Mouse (Mus musculus): ENCODE data around the gene Galk2. TPM values are rescaled to one million over a fixed set of nuclear protein-coding genes. Genes with fewer than 3 reads are reported as not detected.

Galk2 gene
- polyA plus RNA-seq, 1 experiment from 2014 or later, result 38.7 TPM

- 31% methylated on average over 5 of the region's 5 CpGs for WGBS
- Histone ChIP-seq H3K27me3 (ENCODE audit: control insufficient read depth, insufficient read depth, low read length) (no peaks in the 10 kb centered on the region), H3K9me3 (ENCODE audit: control insufficient read depth, low read length) (no peaks in the 10 kb centered on the region), H3K36me3 (ENCODE audit: control insufficient read depth, insufficient read depth, low read length) (peaks cover 2% of the 10 kb centered on the region; the same call in 1 of the 2 replicates), H3K27ac (replicated peaks; ENCODE audit: low read depth, low read length) (no peak overlapping the region), H3K4me3 (ENCODE audit: low read depth, low read length) (no peak overlapping the region), H3K4me1 (ENCODE audit: control insufficient read depth, insufficient read depth, low read length) (0 out of 2 replicates have a peak, but pooled peaks cover 5% of the 10 kb centered on the region), H3K4me2 (ENCODE audit: low read depth, severe bottlenecking) (no peak overlapping the region), H3K9ac (ENCODE audit: low read length) (no peak overlapping the region)
- DNase-seq (ENCODE audit: low spot score) (peak; percentile 26), ATAC-seq (ENCODE audit: insufficient number of reproducible peaks, low FRiP score, low TSS enrichment, low read depth) (0 out of 2 replicates have a peak, but pooled peaks have one; percentile 31)
Measured at GRCm38 (mm10) chr2:125975808-125976345, 117.0 kb downstream of the Galk2 start.

GRCm38 (mm10) chr2:126002291-126002690 lies 143.4 kb downstream of the Galk2 start:
- Histone ChIP-seq H3K9ac (ENCODE audit: low read length) (no peak overlapping the region), H3K27me3 (ENCODE audit: control insufficient read depth, insufficient read depth, low read length) (no peaks in the 10 kb centered on the region), H3K4me2 (ENCODE audit: low read depth, severe bottlenecking) (no peak overlapping the region), H3K9me3 (ENCODE audit: control insufficient read depth, low read length) (no peaks in the 10 kb centered on the region), H3K4me1 (ENCODE audit: control insufficient read depth, insufficient read depth, low read length) (no peaks in the 10 kb centered on the region), H3K27ac (replicated peaks; ENCODE audit: low read depth, low read length) (no peak overlapping the region), H3K4me3 (ENCODE audit: low read depth, low read length) (no peak overlapping the region), H3K36me3 (ENCODE audit: control insufficient read depth, insufficient read depth, low read length) (no peaks in the 10 kb centered on the region)
- no peak for ATAC-seq (ENCODE audit: insufficient number of reproducible peaks, low FRiP score, low TSS enrichment, low read depth)
- DNase-seq (ENCODE audit: low spot score), result no peak
- 78% methylated on average over 5 of the region's 5 CpGs for WGBS

DNA sequence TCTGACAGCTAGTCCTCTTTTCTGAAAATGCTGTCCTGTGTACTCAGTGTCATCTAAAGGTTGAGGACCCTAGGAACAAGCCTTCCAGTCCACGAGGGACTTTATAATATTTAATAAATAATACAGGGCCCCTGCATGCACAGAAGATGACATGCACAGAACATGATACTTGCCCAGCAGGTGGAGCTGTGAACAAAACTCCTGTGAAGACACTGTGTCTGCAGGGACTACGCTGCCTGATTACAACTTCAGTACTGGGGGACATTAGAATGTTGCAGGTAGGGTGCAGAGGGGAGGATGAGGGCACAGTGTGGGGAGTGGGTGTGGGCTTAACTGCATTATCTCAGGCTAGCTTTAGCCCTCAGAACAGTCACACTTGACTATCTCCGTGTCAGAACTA lies 147.2 kb downstream of the Galk2 start:
- peak; percentile 57 for DNase-seq (ENCODE audit: low spot score)
- H3K27me3 ChIP-seq (ENCODE audit: control insufficient read depth, insufficient read depth, low read length), result no peaks in the 10 kb centered on the region
- no peaks in the 10 kb centered on the region for H3K36me3 ChIP-seq (ENCODE audit: control insufficient read depth, insufficient read depth, low read length)
- no peaks in the 10 kb centered on the region for H3K9me3 ChIP-seq (ENCODE audit: control insufficient read depth, low read length)
- no peak overlapping the region for H3K4me2 ChIP-seq (ENCODE audit: low read depth, severe bottlenecking)
- no peak overlapping the region for H3K9ac ChIP-seq (ENCODE audit: low read length)
- H3K4me3 ChIP-seq (ENCODE audit: low read depth, low read length), result no peak overlapping the region
- H3K27ac ChIP-seq (replicated peaks; ENCODE audit: low read depth, low read length), result no peak overlapping the region
- H3K4me1 ChIP-seq (ENCODE audit: control insufficient read depth, insufficient read depth, low read length), result no peaks in the 10 kb centered on the region
- WGBS, result 45% methylated on average over 3 of the region's 3 CpGs
- peak; percentile 47; the same call in 1 of the 2 replicates for ATAC-seq (ENCODE audit: insufficient number of reproducible peaks, low FRiP score, low TSS enrichment, low read depth)

DNA sequence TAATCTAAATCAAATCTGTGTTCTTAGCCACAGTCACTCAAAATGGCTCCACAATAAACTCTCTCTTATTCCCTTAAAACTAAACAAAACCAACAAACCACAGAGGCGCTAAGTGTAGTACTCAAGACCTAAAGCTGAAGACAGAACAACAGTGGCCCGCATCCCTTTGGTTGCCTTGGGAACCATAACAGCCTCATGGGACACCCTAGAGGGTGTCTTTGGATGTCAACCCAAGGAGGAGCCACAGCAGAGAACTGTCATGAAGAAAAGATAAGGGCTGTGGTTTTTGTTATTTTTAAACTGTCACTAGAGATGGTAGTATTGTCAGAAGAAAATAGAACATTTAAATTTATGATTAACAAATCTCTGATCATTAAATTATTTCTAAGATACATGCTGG lies 147.8 kb downstream of the Galk2 start:
- ATAC-seq (ENCODE audit: insufficient number of reproducible peaks, low FRiP score, low TSS enrichment, low read depth), result no peak
- Histone ChIP-seq H3K4me3 (ENCODE audit: low read depth, low read length) (no peak overlapping the region), H3K36me3 (ENCODE audit: control insufficient read depth, insufficient read depth, low read length) (no peaks in the 10 kb centered on the region), H3K4me1 (ENCODE audit: control insufficient read depth, insufficient read depth, low read length) (no peaks in the 10 kb centered on the region), H3K27me3 (ENCODE audit: control insufficient read depth, insufficient read depth, low read length) (no peaks in the 10 kb centered on the region), H3K9ac (ENCODE audit: low read length) (no peak overlapping the region), H3K27ac (replicated peaks; ENCODE audit: low read depth, low read length) (no peak overlapping the region), H3K9me3 (ENCODE audit: control insufficient read depth, low read length) (no peaks in the 10 kb centered on the region), H3K4me2 (ENCODE audit: low read depth, severe bottlenecking) (no peak overlapping the region)
- WGBS, result 88% methylated on average over 2 of the region's 2 CpGs
- DNase-seq (ENCODE audit: low spot score), result no peak

GRCm38 (mm10) chr2:126014989-126015710 lies 156.2 kb downstream of the Galk2 start:
- no peaks in the 10 kb centered on the region for H3K9me3 ChIP-seq (ENCODE audit: control insufficient read depth, low read length)
- H3K4me1 ChIP-seq (ENCODE audit: control insufficient read depth, insufficient read depth, low read length), result no peaks in the 10 kb centered on the region
- no peak overlapping the region for H3K27ac ChIP-seq (replicated peaks; ENCODE audit: low read depth, low read length)
- no peak overlapping the region for H3K9ac ChIP-seq (ENCODE audit: low read length)
- DNase-seq (ENCODE audit: low spot score) (no peak), ATAC-seq (ENCODE audit: insufficient number of reproducible peaks, low FRiP score, low TSS enrichment, low read depth) (no peak)
- no peaks in the 10 kb centered on the region for H3K27me3 ChIP-seq (ENCODE audit: control insufficient read depth, insufficient read depth, low read length)
- WGBS, result 55% methylated on average over 12 of the region's 12 CpGs
- no peaks in the 10 kb centered on the region for H3K36me3 ChIP-seq (ENCODE audit: control insufficient read depth, insufficient read depth, low read length)
- no peak overlapping the region for H3K4me2 ChIP-seq (ENCODE audit: low read depth, severe bottlenecking)
- H3K4me3 ChIP-seq (ENCODE audit: low read depth, low read length), result no peak overlapping the region

- Histone ChIP-seq H3K9me3 (ENCODE audit: control insufficient read depth, low read length) (no peaks in the 10 kb centered on the region), H3K9ac (ENCODE audit: low read length) (no peak overlapping the region), H3K36me3 (ENCODE audit: control insufficient read depth, insufficient read depth, low read length) (no peaks in the 10 kb centered on the region), H3K27me3 (ENCODE audit: control insufficient read depth, insufficient read depth, low read length) (no peaks in the 10 kb centered on the region), H3K4me1 (ENCODE audit: control insufficient read depth, insufficient read depth, low read length) (no peaks in the 10 kb centered on the region), H3K27ac (replicated peaks; ENCODE audit: low read depth, low read length) (no peak overlapping the region), H3K4me3 (ENCODE audit: low read depth, low read length) (no peak overlapping the region), H3K4me2 (ENCODE audit: low read depth, severe bottlenecking) (no peak overlapping the region)
- WGBS, result 16% methylated on average over 3 of the region's 3 CpGs
- DNase-seq (ENCODE audit: low spot score) (no peak), ATAC-seq (ENCODE audit: insufficient number of reproducible peaks, low FRiP score, low TSS enrichment, low read depth) (no peak)
Measured at GRCm38 (mm10) chr2:126015763-126016473, 157.0 kb downstream of the Galk2 start.

- ATAC-seq (ENCODE audit: insufficient number of reproducible peaks, low FRiP score, low TSS enrichment, low read depth), result no peak
- H3K9me3 ChIP-seq (ENCODE audit: control insufficient read depth, low read length), result no peaks in the 10 kb centered on the region
- no peaks in the 10 kb centered on the region for H3K27me3 ChIP-seq (ENCODE audit: control insufficient read depth, insufficient read depth, low read length)
- no peak overlapping the region for H3K4me2 ChIP-seq (ENCODE audit: low read depth, severe bottlenecking)
- DNase-seq (ENCODE audit: low spot score), result no peak
- H3K4me1 ChIP-seq (ENCODE audit: control insufficient read depth, insufficient read depth, low read length), result no peaks in the 10 kb centered on the region; the same call in 1 of the 2 replicates
- H3K27ac ChIP-seq (replicated peaks; ENCODE audit: low read depth, low read length), result no peak overlapping the region
- no peak overlapping the region for H3K9ac ChIP-seq (ENCODE audit: low read length)
- WGBS, result 65% methylated on average over 8 of the region's 8 CpGs
- H3K4me3 ChIP-seq (ENCODE audit: low read depth, low read length), result no peak overlapping the region
- H3K36me3 ChIP-seq (ENCODE audit: control insufficient read depth, insufficient read depth, low read length), result no peaks in the 10 kb centered on the region
Measured at GRCm38 (mm10) chr2:126031186-126031900, 172.4 kb downstream of the Galk2 start.

Measured in limb, embryonic 11.5 days (tissue).